Mouse (Mus musculus): ENCODE measurements at regions not wholly inside any gene's neighbourhood (a gene's known extent, or its start where the extent isn't known, plus 50 kb on each side); places are given as distances from the start of the nearest gene placed in this dataset.
A peak's percentile ranks its signal among the peaks of the same experiment; 100 is the strongest.

DNA sequence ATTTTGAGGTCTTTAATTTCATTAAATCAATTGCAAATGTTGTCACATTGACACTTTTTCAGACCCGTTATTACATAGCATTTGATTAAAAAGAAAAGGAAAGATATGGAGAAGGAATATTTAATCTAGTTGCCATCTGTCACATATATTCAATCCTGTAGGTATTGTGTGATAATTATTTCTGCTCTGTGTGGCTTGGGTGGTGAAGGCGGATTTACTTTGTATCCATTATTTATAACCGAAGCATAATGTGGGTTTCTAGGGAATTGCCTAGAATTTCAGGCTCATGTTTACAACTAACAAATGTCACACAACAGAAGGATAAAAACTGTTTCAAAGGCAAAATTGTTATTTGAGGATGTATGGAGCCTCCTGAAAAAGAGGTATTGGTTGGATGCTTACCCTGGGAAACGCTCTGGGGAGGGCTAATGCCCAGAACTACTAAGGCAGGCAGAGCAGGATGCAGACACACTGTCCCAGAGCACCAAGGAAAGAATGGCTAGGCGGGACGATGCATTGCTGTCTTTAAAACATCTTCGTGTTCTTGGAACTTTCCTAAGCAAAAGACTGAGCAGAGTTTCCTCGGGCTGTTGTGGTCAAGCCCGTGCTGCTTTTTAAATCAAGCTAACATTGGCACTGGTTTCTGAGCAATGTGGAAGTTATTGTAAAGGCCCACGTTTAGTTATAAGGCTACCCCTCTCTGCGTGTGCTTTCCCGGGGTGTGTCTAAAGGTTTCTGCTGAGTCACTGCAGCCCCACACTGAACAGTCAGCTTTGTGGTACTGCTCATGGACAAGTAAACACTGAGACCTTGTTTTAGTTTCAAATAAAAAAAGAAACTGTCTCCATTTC, 105.8 kb upstream of the Sgk1 start:
- DNase-seq (ENCODE audit: low read depth), result peak; percentile 63

DNA sequence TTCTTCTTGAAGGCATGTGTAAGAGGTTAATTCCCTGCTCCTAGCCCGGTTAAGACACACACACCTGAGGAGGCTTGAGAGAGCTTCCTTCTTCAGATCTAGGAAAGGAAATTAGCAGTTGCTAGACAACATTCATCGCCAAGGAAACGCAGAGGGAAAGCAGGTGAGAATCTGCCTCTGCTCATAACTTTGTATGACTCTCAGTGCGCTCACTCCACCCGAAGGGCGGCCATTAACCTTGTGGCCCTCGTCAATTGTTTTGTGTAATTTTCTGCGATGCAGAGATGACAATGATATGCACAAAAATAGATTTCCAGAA, 105.3 kb upstream of the Sgk1 start:
- no peak for DNase-seq (ENCODE audit: low read depth)

DNA sequence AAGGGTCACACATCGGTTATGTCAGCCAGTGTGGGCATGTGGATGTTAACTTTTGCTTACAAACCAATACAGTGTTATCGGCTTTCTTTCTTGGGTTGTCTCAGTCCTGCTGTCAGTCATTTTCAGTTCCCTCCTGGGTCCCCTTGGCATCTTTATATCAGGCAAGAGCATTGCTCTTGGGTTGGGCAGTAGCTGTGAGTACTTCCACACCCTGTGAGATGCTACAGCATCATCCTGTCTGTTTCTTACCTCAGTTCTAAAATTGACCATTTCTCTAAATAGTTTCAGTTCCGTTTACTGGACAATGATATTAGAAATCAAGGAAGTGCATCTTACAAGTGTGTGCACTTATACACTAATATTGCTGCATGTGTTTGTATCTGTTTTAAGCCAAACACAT, 104.9 kb upstream of the Sgk1 start:
- no peak for DNase-seq (ENCODE audit: low read depth)

DNA sequence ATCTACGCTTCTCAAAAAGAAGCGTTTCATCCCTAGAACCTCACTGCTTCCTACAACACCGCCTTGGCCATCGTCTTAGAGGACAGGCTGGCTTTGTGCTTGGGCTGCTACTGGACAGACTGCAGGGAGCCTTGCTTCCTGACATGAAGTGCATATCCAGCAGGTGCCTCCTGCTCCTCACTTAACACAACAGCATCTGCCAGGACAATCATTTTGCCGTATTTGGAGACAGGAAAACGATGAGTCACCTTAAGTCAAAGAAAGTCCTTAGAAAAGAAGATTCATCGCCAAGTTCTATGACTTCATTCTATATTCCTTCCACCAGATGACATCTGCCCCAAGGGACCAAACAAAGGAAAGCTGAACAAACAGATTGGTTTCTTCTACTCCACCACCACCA, 98.5 kb upstream of the Sgk1 start:
- DNase-seq (ENCODE audit: low read depth), result no peak

DNA sequence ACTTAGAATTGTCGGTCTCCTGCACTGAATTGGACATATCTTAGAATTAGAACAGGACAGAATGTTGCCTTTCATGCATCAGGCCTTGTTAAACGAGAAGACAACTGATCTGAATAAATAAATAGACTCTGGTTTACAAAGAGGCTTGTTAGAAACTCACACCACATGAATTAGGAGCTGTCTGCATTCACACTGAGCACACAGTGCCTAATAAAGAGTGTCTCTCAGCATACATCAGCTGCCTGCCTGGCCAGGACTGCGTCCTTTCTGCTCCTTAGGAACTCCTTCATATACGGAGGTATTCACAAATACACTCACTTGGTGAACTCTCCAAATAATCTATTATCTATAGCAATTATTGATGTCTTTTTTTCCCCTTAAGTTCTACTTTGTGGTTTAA, 96.9 kb upstream of the Sgk1 start:
- no peak for DNase-seq (ENCODE audit: low read depth)

DNA sequence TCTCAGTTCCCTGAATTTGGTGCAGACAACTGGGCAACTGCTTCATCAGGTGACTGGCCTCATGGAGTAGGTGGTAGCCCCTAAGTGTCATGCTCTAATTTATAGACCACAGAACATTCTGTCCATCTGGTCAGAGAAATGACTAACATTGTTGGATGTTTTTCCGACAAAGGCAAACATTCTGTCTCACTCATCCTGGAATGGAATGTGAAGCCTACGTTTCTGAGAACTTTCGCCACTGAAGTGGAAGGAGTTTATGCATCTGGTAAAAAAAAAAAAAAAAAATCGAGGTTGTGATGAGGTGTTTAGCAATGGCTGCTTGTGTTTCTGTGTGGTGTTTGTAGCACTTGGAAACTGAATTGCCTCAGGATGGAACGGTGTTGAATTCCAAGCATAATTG, 96.2 kb upstream of the Sgk1 start:
- DNase-seq (ENCODE audit: low read depth), result peak; percentile 48

DNA sequence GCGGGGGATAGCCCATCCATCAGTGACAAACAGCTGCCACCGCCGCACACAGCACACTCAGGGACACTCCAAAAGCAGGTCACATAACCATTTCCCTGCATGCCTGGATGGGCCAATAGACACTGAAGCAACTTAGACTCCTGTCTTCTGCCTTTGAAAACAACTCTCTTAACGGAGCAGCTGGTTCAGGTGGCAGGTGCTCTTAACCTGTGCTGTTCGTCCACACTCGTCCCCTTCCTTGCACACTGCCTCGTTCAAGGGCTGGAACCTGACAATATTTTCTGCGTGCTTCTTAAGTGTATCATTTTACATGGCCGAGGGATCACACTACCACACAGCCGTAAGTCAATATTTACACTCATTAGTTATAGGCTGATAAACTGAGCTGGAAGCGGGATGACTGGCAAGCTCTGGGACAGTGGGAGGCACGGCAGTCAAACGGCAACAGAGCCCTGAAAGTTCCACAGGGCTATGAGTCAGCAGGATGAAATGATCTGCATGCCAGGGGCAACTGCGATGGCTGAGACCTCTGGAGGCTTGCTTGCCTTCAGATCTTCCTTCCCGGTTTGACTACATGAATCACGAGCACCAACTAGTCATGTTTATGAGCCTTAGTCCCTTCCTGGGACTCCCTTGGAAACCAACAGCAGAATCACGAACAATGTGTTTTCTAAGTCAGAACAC, 92.0 kb upstream of the Sgk1 start:
- peak; percentile 79 for DNase-seq (ENCODE audit: low read depth)

DNA sequence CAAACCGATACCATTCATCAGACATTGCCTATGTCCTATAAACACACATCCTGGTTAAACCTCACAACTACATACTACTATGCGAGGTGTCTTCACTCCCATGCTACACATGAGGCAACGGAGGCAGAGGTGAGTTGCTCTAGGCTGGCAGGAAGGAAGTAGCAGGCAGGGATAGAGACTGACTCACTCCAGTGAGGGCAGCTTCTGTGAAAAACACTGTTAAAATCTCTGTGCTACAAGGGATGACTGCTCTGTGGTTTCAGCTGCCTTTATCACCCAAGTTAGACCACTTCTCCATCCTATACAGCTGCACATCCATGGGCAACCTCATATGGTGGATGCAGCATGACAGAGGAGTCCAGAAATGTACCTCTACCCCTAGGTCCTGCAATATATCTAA, 91.0 kb upstream of the Sgk1 start:
- DNase-seq (ENCODE audit: low read depth), result no peak

DNA sequence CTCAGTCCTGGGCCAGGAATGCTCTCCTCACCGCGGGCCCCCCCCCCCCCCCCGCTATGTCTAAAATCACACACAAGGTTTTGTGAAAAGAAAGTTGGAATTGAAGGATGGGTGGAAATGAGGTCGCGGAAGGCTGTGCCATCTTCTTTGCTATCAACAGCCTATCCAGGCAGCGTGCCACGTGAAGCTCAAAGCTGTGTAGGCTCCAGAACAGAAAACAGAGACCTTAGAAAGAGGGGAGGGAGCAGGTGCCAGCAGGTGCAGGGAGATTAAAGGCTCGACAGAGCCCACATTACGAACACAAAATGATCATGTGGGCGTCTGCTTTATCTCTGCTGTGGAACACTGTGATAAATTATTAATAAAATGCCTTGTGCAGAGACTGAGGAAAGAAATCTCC, 89.6 kb upstream of the Sgk1 start:
- DNase-seq (ENCODE audit: low read depth), result no peak

DNA sequence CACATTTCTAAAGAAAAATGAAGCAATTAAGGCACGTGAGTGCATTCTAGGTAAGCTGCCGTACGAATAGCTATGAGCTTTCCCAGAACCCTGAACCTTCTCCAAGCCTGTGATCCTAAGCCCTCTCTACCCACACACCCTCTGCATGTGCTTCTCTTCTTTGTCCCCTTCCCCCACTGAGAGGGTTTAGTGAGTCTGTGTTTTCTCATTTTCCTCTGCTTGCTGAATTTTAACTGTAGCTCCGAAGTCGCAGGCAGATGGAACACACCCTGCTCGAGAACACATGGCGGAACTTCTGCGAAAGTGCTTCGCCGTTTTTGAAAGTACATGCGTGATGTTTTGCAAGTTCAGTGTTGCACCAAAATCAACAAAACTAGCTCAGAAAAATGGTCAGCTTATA, 88.3 kb upstream of the Sgk1 start:
- no peak for DNase-seq (ENCODE audit: low read depth)

DNA sequence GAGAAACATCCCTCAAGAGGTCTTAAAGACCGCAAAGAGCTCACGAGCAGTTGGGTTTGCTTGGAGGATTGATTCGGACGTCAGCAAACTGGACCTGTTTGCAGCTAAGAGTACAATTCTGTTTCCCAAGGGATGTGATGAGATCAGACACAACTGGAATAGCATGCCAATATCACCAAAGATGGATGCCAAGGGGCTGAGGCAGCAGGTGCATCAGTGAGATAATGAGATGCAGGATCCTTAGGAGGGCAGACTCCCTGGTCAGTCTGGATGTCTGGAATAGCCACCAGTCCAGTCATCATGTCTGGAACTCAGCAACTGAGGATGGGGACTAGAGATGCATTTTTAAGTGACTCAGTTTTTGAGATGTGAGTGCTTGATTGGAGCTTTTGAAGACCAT, 85.6 kb upstream of the Sgk1 start:
- no peak for DNase-seq (ENCODE audit: low read depth)

DNA sequence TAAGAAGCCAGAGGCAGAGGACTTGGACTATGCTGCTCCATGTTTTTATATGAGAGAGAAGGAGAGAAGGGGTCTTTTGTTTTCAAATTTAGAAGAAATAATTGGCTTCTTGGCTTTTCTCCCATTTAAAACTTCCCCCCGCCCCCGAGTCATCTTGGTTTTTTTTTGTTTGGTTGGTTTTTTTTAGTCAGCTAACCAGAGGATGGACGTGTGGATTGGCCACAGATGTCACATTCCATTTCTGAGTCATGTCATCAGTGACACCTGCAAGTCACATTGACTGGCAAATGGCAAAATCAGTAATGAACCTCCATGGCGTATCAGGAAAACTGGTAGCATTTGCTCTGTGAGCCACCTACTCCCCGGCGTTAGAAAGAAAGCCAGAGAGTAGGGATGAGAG, 83.9 kb upstream of the Sgk1 start:
- no peak for DNase-seq (ENCODE audit: low read depth)

DNA sequence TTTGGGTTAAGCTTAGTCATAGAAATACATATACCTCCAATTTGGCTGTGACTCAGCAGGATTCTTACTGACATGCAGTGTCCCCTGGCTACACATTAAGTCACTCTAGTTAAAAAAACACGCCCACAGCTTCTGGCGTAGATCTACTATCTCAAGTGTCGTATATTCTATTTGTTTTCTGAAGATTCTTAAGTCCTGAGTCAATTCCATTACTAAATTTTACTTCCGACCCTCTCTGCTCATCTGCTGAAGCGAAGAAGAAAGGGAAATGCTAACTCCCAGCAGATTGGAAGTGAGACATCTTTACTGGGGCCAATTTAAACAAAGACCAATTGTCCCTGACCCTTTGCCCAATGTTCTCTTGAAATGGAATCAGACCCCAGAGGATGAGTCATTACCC, 80.4 kb upstream of the Sgk1 start:
- no peak for DNase-seq (ENCODE audit: low read depth)

DNA sequence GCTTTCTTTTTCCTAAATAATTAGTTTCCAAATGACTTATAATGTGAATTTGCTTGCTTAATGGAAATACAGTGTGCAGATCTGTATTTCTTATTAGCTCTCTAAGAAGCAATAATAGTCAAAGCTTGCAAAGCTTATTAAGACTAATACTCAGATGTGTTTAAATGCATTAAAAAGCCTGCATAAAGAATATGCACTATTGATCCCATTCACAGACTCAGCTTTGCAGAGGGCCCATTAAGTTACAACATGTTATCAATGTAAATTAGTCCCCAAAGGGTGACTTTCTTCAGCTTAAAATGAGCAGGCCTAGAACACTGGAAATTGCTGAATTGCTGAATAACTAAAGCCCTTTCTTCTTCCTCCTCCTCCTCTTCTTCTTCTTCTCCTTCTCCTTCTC, 78.8 kb upstream of the Sgk1 start:
- DNase-seq (ENCODE audit: low read depth), result no peak

DNA sequence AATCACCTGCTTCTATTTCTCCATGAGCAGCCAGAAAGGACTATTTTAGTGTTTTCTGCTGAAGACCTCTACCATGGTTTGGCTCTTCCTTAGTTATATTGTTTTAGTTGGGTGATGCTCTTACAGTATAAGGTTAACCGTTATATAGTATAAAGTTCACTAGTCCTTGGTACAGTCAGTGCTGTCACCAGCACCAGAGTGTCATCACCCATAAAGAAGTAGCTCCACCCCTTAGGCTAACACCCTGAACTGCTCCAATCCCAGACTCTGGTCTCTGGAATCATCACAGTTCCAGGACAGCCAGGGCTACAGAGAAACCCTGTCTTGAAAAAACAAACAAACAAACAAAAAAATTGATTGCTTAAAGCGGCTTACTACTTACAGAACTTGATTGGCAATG, 77.2 kb upstream of the Sgk1 start:
- DNase-seq (ENCODE audit: low read depth), result no peak

DNA sequence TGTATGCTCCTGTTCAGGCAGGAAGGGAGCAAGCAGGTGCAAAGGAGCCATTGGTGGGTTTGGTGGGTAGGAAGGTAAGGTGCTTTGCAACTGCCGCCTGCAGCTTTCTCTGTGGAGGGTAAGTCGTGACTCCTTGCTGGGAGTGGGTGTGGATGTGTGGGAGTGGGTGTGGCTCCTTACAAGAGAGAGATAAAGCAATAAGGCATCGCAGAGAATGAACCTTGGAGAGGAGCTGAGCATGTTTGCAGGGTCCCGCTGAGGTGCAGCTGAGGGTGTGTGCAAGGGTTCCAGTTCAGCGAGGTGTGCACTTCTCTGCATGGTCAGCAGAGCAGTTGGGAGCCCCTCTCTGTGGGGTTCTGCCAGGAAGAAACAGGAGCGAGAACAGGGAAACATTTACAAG, 76.4 kb upstream of the Sgk1 start:
- DNase-seq (ENCODE audit: low read depth), result no peak

DNA sequence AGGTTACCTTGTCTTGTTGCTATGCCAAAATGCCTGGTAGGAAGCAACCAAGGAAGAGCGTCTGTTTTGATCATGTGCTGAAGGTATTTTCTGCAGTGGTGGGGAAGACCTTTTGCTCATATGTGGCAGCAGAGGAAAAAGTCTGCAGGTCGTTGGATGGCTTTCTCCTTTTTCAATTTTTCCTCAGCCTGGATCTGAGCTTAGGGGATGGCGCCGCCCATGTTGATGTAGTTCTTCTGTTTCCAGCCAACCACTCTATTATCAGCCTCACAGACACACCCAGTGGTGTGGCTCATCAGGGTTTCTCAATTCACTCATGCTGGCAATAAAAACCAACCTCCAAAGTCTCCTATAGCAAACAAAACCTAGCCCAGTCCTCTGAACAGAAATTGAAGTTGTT, 75.3 kb upstream of the Sgk1 start:
- DNase-seq (ENCODE audit: low read depth), result no peak

DNA sequence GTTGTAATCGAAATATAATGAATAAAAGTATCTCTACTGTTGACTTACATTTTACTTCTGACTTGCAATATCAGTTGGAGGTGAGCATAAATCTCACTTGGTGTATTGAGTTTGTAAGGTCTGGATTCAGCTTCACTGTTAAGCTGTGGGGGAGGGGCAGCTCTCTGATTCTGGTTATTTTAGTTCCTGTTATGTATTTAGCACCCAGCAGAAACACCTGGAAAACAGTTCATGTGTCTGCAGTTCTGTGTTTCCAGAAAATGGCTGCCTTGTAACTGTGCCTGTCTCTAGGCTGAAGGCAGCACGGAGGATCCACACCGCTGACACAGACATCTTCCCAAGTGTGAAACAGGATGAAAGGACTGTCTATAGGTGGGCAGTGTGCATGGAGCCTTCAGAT, 62.3 kb upstream of the Sgk1 start:
- DNase-seq (ENCODE audit: low read depth), result no peak

DNA sequence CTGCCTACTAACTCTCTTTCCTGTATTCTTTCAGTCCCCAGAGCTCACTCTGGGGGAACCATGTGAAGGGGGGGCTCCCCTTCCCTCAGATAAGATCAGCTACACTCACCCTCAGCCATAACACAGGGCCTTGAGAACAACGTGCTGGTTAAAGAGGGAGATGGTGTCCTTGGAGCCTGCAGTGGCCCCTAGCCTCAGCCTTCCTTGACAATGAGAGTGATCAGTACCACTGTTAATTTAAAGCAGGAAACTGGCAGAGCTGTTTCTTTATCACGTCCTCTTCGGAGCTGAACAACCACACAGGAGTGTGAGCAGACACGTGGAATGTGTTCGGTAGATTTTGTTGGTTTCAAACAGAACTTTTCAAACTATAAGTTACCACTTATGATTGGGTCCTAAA, 60.6 kb upstream of the Sgk1 start:
- no peak for DNase-seq (ENCODE audit: low read depth)

DNA sequence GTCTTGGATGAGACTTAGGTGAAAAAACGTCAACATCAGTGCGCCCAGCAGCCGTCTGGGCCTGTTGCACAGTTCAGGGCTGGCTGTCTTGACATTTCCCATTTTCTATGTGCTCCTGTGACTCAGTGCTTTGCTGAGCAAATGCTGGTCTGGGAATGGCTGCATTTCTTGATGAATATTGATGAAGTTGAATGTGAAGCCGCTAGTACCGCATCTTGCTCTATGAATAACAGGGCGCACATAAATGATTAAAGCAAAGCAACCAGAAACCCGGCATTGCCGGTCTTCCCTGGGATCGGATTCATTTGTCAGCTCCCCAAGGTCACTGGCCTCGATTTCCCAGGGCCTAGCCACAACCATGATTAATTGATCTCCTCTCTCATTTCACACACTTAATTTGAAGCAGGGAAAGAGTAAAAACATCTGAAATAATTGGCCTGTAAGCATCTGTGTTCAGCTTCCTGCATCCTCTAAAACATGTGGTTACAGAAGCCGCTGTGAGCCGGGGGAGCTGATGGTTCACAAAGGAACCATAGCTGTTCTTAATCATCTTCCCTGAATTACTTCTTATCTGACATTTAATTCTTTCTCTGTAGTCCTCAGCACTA, 57.5 kb upstream of the Sgk1 start:
- DNase-seq (ENCODE audit: low read depth), result no peak

DNA sequence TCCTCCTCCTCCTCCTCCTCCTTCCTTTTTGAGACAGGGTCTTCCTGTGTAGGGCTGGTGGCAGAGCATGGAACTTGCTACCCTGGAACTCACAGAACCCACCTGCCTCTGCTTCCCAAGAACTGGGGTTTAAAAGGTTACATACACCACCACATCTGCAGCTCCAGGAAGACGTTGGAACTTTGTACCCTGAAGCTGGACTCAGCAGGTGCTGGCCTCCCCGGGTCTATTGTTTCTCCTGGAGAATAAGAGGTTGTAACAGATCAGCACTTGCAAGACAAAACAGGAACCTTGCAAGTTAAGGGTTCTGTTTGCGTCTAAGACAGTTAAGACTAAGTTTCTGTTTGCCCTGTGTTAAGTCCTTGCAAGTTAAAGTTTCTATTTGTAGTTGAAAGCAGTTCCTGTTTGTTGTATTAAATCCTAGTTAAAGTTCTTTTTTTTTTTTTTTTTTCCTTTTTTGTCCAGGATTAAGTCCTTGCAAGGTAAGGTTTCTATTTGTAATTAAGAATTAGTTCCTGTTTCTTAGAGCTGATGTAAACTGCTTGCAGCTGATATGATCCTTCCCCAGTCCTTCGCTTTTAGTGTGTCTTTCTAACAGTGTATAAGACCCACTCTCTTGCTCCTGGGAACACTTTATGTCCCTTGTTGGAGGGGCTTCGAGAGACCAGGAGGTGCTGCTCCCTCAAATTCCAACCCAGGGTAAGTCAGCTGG, 55.0 kb upstream of the Sgk1 start:
- no peak for DNase-seq (ENCODE audit: low read depth)

DNA sequence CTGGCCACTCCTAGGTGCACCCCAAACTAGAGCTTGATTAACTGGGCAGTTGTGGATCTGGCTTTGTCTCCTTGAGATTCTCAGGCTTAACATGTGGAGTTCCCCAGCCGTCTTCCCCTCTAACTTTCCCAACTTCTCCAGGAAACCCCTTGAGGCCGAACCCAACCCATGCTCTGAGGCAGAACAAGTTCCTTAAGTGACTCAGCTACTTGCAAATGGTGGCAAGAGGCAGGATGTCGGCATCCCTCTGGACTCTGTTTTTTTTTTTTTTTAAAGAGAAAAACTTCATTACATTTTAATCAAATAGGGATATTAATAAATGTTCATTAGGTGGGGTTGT, 54.5 kb upstream of the Sgk1 start:
- DNase-seq (ENCODE audit: low read depth), result no peak

DNA sequence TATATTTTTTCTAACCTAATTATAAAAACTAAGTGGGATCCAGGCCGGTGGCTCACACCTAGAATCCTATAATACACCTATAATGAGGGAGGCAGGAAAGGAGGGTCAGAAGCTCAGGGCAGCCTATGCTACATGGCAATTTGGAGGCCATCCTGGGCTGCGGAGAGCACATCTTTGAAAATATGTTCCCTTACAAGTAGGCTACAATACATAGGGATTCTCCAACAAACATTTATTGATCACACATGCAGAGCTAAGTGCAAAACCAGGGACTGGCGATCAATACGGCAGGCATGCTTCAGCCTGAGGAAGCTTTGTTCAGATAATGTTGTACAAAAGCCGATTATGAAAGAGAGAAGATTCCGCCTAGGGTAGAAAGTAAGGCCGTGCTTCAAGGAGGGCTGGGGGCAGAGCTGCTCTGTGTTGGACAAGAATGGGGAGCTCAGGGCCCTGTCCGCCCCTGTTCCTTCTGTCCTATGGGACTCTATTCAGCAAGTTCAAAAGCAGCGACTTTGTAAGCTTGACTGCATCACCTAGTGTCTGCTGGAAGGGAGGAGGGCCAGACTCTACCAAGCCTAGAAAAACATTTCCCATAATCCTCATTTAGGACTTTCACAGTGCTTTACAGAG, 53.4 kb upstream of the Sgk1 start:
- no peak for DNase-seq (ENCODE audit: low read depth)
